Mouse (Mus musculus): ENCODE results near the gene Gm43738. TPM values are rescaled to one million over a fixed set of nuclear protein-coding genes. Genes with fewer than 3 reads are reported as not detected.

Gene Gm43738
- total RNA-seq, 1 experiment, result not detected

GRCm38 (mm10) chr3:89133752-89134151 lies 32.9 kb upstream of the Gm43738 start:
- Histone ChIP-seq H3K9ac (ENCODE audit: insufficient read depth, low read depth, low read length, poor library complexity, severe bottlenecking) (no peak overlapping the region), H3K27ac (ENCODE audit: insufficient read depth, low read depth, low read length, poor library complexity, severe bottlenecking) (no peak overlapping the region), H3K36me3 (ENCODE audit: control insufficient read depth, insufficient read depth, low read length, poor library complexity, severe bottlenecking) (no peaks in the 10 kb centered on the region), H3K9me3 (ENCODE audit: control insufficient read depth, insufficient read depth, low read depth, low read length) (no peaks in the 10 kb centered on the region), H3K4me1 (ENCODE audit: control insufficient read depth in 2 of 2, insufficient read depth in 2 of 2, low read length in 2 of 2, poor library complexity in 1 of 2) (peaks cover 0 to 6% of the 10 kb centered on the region in 2 experiments; a peak in 1 of 4 replicates), H3K4me3 (ENCODE audit: insufficient read depth in 1 of 2, low read depth in 1 of 2, low read length in 2 of 2, poor library complexity in 1 of 2, severe bottlenecking in 1 of 2) (no peak overlapping the region)
- no peak for DNase-seq (ENCODE audit: low read depth, low spot score)
- in situ Hi-C loops (cut with MboI; ENCODE audit: low sequenced_read_pairs in 2 of 2, unreplicated experiment in 2 of 2), result no loop called here
- no peak for TF ChIP-seq MAFK (IDR thresholded peaks at IDR 0.05; ENCODE audit: insufficient read depth, low read depth, low read length)
- TF ChIP-seq ZNF384 (IDR thresholded peaks at IDR 0.05; ENCODE audit: low read depth, low read length), result no peak
- no peak for TF ChIP-seq CHD2 (IDR thresholded peaks at IDR 0.05; ENCODE audit: low read depth, low read length)
- TF ChIP-seq ZC3H11A (IDR thresholded peaks at IDR 0.05; ENCODE audit: borderline replicate concordance, low read depth, low read length), result no peak
- TF ChIP-seq HCFC1 (IDR thresholded peaks at IDR 0.05; ENCODE audit: borderline replicate concordance, insufficient read depth, low read length), result no peak

GRCm38 (mm10) chr3:89133063-89133450 lies 32.2 kb upstream of the Gm43738 start:
- DNase-seq (ENCODE audit: low read depth, low spot score), result no peak
- Histone ChIP-seq H3K9me3 (ENCODE audit: control insufficient read depth, insufficient read depth, low read depth, low read length) (no peaks in the 10 kb centered on the region), H3K4me3 (ENCODE audit: insufficient read depth in 1 of 2, low read depth in 1 of 2, low read length in 2 of 2, poor library complexity in 1 of 2, severe bottlenecking in 1 of 2) (no peak overlapping the region), H3K36me3 (ENCODE audit: control insufficient read depth, insufficient read depth, low read length, poor library complexity, severe bottlenecking) (no peaks in the 10 kb centered on the region), H3K4me1 (ENCODE audit: control insufficient read depth in 2 of 2, insufficient read depth in 2 of 2, low read length in 2 of 2, poor library complexity in 1 of 2) (peaks cover 0 to 6% of the 10 kb centered on the region in 2 experiments; a peak in 1 of 4 replicates), H3K9ac (ENCODE audit: insufficient read depth, low read depth, low read length, poor library complexity, severe bottlenecking) (no peak overlapping the region), H3K27ac (ENCODE audit: insufficient read depth, low read depth, low read length, poor library complexity, severe bottlenecking) (no peak overlapping the region)
- TF ChIP-seq CHD2 (IDR thresholded peaks at IDR 0.05; ENCODE audit: low read depth, low read length), result no peak
- TF ChIP-seq HCFC1 (IDR thresholded peaks at IDR 0.05; ENCODE audit: borderline replicate concordance, insufficient read depth, low read length), result no peak
- no peak for TF ChIP-seq ZNF384 (IDR thresholded peaks at IDR 0.05; ENCODE audit: low read depth, low read length)
- no peak for TF ChIP-seq MAFK (IDR thresholded peaks at IDR 0.05; ENCODE audit: insufficient read depth, low read depth, low read length)
- in situ Hi-C loops (cut with MboI; ENCODE audit: low sequenced_read_pairs in 2 of 2, unreplicated experiment in 2 of 2), result no loop called here

GRCm38 (mm10) chr3:89132285-89133062 lies 31.6 kb upstream of the Gm43738 start:
- H3K9ac ChIP-seq (ENCODE audit: insufficient read depth, low read depth, low read length, poor library complexity, severe bottlenecking), result peak overlapping the region; percentile 13; the same call in 1 of the 2 replicates
- H3K4me3 ChIP-seq (ENCODE audit: insufficient read depth in 1 of 2, low read depth in 1 of 2, low read length in 2 of 2, poor library complexity in 1 of 2, severe bottlenecking in 1 of 2), result peak overlapping the region; percentile 19 to 25; a peak in 3 of 4 replicates
- H3K27ac ChIP-seq (ENCODE audit: insufficient read depth, low read depth, low read length, poor library complexity, severe bottlenecking), result no peak overlapping the region
- H3K36me3 ChIP-seq (ENCODE audit: control insufficient read depth, insufficient read depth, low read length, poor library complexity, severe bottlenecking), result no peaks in the 10 kb centered on the region
- no peak for DNase-seq (ENCODE audit: low read depth, low spot score)
- peaks cover 0 to 6% of the 10 kb centered on the region in 2 experiments; a peak in 1 of 4 replicates for H3K4me1 ChIP-seq (ENCODE audit: control insufficient read depth in 2 of 2, insufficient read depth in 2 of 2, low read length in 2 of 2, poor library complexity in 1 of 2)
- TF ChIP-seq ZC3H11A (IDR thresholded peaks at IDR 0.05; ENCODE audit: borderline replicate concordance, low read depth, low read length) (no peak), HCFC1 (IDR thresholded peaks at IDR 0.05; ENCODE audit: borderline replicate concordance, insufficient read depth, low read length) (no peak), CHD2 (IDR thresholded peaks at IDR 0.05; ENCODE audit: low read depth, low read length) (no peak), ZNF384 (IDR thresholded peaks at IDR 0.05; ENCODE audit: low read depth, low read length) (no peak), MAFK (IDR thresholded peaks at IDR 0.05; ENCODE audit: insufficient read depth, low read depth, low read length) (no peak)
- in situ Hi-C loops (cut with MboI; ENCODE audit: low sequenced_read_pairs in 2 of 2, unreplicated experiment in 2 of 2), result no loop called here
- H3K9me3 ChIP-seq (ENCODE audit: control insufficient read depth, insufficient read depth, low read depth, low read length), result no peaks in the 10 kb centered on the region

GRCm38 (mm10) chr3:89131816-89132215 lies 30.9 kb upstream of the Gm43738 start:
- no peak overlapping the region for H3K9ac ChIP-seq (ENCODE audit: insufficient read depth, low read depth, low read length, poor library complexity, severe bottlenecking)

More at GRCm38 (mm10) chr3:89131816-89132215, 30.9 kb upstream of the Gm43738 start:
- TF ChIP-seq CHD2 (IDR thresholded peaks at IDR 0.05; ENCODE audit: low read depth, low read length) (no peak), ZNF384 (IDR thresholded peaks at IDR 0.05; ENCODE audit: low read depth, low read length) (no peak), ZC3H11A (IDR thresholded peaks at IDR 0.05; ENCODE audit: borderline replicate concordance, low read depth, low read length) (no peak), HCFC1 (IDR thresholded peaks at IDR 0.05; ENCODE audit: borderline replicate concordance, insufficient read depth, low read length) (no peak), MAFK (IDR thresholded peaks at IDR 0.05; ENCODE audit: insufficient read depth, low read depth, low read length) (no peak)
- Histone ChIP-seq H3K9me3 (ENCODE audit: control insufficient read depth, insufficient read depth, low read depth, low read length) (no peaks in the 10 kb centered on the region), H3K4me3 (ENCODE audit: insufficient read depth in 1 of 2, low read depth in 1 of 2, low read length in 2 of 2, poor library complexity in 1 of 2, severe bottlenecking in 1 of 2) (no peak overlapping the region), H3K27ac (ENCODE audit: insufficient read depth, low read depth, low read length, poor library complexity, severe bottlenecking) (no peak overlapping the region), H3K36me3 (ENCODE audit: control insufficient read depth, insufficient read depth, low read length, poor library complexity, severe bottlenecking) (no peaks in the 10 kb centered on the region), H3K4me1 (ENCODE audit: control insufficient read depth in 2 of 2, insufficient read depth in 2 of 2, low read length in 2 of 2, poor library complexity in 1 of 2) (peaks cover 0 to 3% of the 10 kb centered on the region in 2 experiments; a peak in 1 of 4 replicates)
- in situ Hi-C loops (cut with MboI; ENCODE audit: low sequenced_read_pairs in 2 of 2, unreplicated experiment in 2 of 2), result no loop called here
- no peak for DNase-seq (ENCODE audit: low read depth, low spot score)

All from ES-E14 (cell line).